Mouse (Mus musculus) neural tube, embryonic 12.5 days (tissue): ENCODE results near the gene Plekha6. TPM values are rescaled to one million over a fixed set of nuclear protein-coding genes. Genes with fewer than 3 reads are reported as not detected.

Experiments
- ATAC-seq: fragments of 200-750 bp; cut with Nextera tagmentation; 2 replicates; pipeline ENCODE4 v1.8.0; 2017; ENCODE audit warnings: low read depth, mild to moderate bottlenecking, moderate TSS enrichment, moderate library complexity; ENCODE audit not compliant: low FRiP score
- H3K27ac ChIP-seq: fragments of 300-500 bp; sonication (generic); 2 replicates; pipeline ENCODE4 v1.5.1; 2016
- H3K27me3 ChIP-seq: fragments of 300-500 bp; sonication (generic); replicated peaks from 2 replicates; pipeline ENCODE4 v1.6.1; 2016; ENCODE audit warnings: mild to moderate bottlenecking
- H3K36me3 ChIP-seq: fragments of 300-500 bp; sonication (generic); 2 replicates; pipeline ENCODE4 v1.6.1; 2016; ENCODE audit warnings: mild to moderate bottlenecking
- H3K4me1 ChIP-seq: fragments of 300-500 bp; sonication (generic); 2 replicates; pipeline ENCODE4 v1.6.1; 2016
- H3K4me2 ChIP-seq: fragments of 300-500 bp; sonication (generic); replicated peaks from 2 replicates; pipeline ENCODE4 v1.6.1; 2016; ENCODE audit warnings: mild to moderate bottlenecking
- H3K4me3 ChIP-seq: fragments of 300-500 bp; sonication (generic); 2 replicates; pipeline ENCODE4 v1.5.1; 2016
- H3K9ac ChIP-seq: fragments of 300-500 bp; sonication (generic); 2 replicates; pipeline ENCODE4 v1.6.1; 2016; ENCODE audit warnings: mild to moderate bottlenecking
- H3K9me3 ChIP-seq: fragments of 300-500 bp; sonication (generic); 2 replicates; pipeline ENCODE4 v1.6.1; 2016; ENCODE audit warnings: mild to moderate bottlenecking
- WGBS: fragments of 180-500 bp; shearing (Covaris S2); methylation state at CpG from one replicate; pipeline ENCODE4 v1.1.7; 2016; 5-methylcytosine and 5-hydroxymethylcytosine counted together
- polyA plus RNA-seq: library from polyadenylated mRNA; unstranded; fragments of >200 nt; fragmentation: Nextera tagmentation; extraction: Ambion mirVana; gene quantifications from 2 replicates; pipeline ENCODE4 v1.2.1, GENCODE M21; 2016

The Plekha6 gene
- polyA plus RNA-seq, 1 experiment from 2014 or later, result 28.4 TPM

GRCm38 (mm10) chr1:133189471-133189870 is 25.5 kb downstream of the Plekha6 start:
- Histone ChIP-seq H3K27ac (no peak overlapping the region), H3K9me3 (0 out of 2 replicates have a peak, but pooled peaks cover 3% of the 10 kb centered on the region), H3K4me2 (no peak overlapping the region), H3K9ac (no peak overlapping the region), H3K4me1 (peaks cover 44% of the 10 kb centered on the region), H3K27me3 (no peaks in the 10 kb centered on the region), H3K4me3 (no peak overlapping the region), H3K36me3 (0 out of 2 replicates have a peak, but pooled peaks cover 6% of the 10 kb centered on the region)
- ATAC-seq, result no peak

- WGBS, result 83% methylated on average over 9 of the region's 9 CpGs
- no peaks in the 10 kb centered on the region for H3K27me3 ChIP-seq
- ATAC-seq, result no peak
- no peak overlapping the region for H3K27ac ChIP-seq
- peaks cover 45% of the 10 kb centered on the region for H3K4me1 ChIP-seq
- H3K9me3 ChIP-seq, result 0 out of 2 replicates have a peak, but pooled peaks cover 3% of the 10 kb centered on the region
- no peak overlapping the region for H3K4me2 ChIP-seq
- no peak overlapping the region for H3K9ac ChIP-seq
- H3K36me3 ChIP-seq, result 0 out of 2 replicates have a peak, but pooled peaks cover 6% of the 10 kb centered on the region
- no peak overlapping the region for H3K4me3 ChIP-seq
These were observed 26.5 kb downstream of the Plekha6 start for GRCm38 (mm10) chr1:133190550-133190949.

DNA sequence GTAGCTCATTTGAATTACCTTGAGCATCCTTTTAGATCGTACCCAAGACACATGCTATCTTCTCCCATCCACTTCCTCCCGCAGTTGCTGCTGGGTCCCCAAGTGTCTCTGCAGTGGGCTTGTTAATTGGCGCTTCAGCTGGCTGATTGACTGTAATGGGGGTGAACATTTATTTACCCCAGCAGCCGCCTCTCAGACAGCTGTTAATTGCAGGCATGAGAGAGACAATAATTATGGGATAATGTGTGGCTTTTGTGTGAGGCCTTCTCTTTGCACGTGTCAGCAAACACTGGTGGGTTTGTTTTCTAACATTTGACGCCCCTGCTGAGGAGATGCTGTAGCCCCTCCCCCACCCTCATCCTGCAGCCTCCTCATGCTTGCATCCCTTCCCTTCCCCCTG is 32.2 kb downstream of the Plekha6 start:
- no peak overlapping the region for H3K9ac ChIP-seq
- no peaks in the 10 kb centered on the region for H3K9me3 ChIP-seq
- peak; percentile 44; the same call in 1 of the 2 replicates for ATAC-seq
- H3K36me3 ChIP-seq, result no peaks in the 10 kb centered on the region
- H3K4me1 ChIP-seq, result peaks cover 60% of the 10 kb centered on the region
- no peak overlapping the region for H3K27ac ChIP-seq
- H3K4me3 ChIP-seq, result no peak overlapping the region
- no peak overlapping the region for H3K4me2 ChIP-seq
- no peaks in the 10 kb centered on the region for H3K27me3 ChIP-seq
- WGBS, result 10% methylated on average over 6 of the region's 6 CpGs

DNA sequence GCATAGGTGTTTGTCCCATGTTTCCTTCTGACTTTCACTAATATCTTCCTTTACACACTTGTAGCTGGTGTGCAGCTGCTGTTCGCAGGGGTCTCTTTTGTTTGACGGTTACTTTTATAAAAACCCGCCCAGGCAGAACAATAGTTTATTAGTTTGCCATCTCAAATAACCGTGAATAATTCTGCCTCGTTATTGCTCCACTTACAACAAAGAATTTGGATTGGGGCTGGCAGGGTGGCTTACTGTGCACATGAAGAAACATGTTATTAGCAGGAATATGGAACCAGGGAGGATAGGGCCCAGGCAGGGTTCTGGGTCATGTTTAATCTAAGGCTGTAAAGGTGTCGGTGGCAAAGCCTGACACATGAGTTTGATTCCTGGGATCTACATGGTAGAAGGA is 33.3 kb downstream of the Plekha6 start:
- no peak overlapping the region for H3K4me2 ChIP-seq
- ATAC-seq, result no peak
- no peaks in the 10 kb centered on the region for H3K27me3 ChIP-seq
- 35% methylated on average over 6 of the region's 6 CpGs for WGBS
- H3K4me1 ChIP-seq, result peaks cover 64% of the 10 kb centered on the region
- H3K27ac ChIP-seq, result no peak overlapping the region
- H3K36me3 ChIP-seq, result no peaks in the 10 kb centered on the region
- H3K9me3 ChIP-seq, result no peaks in the 10 kb centered on the region
- H3K4me3 ChIP-seq, result no peak overlapping the region
- H3K9ac ChIP-seq, result no peak overlapping the region

- H3K4me3 ChIP-seq, result no peak overlapping the region
- no peaks in the 10 kb centered on the region for H3K9me3 ChIP-seq
- H3K36me3 ChIP-seq, result no peaks in the 10 kb centered on the region
- ATAC-seq, result no peak
- no peak overlapping the region for H3K9ac ChIP-seq
- H3K27me3 ChIP-seq, result no peaks in the 10 kb centered on the region
- H3K27ac ChIP-seq, result no peak overlapping the region
- peaks cover 68% of the 10 kb centered on the region for H3K4me1 ChIP-seq
- 0 out of 2 replicates have a peak overlapping the region, but pooled peaks have one; percentile 10 for H3K4me2 ChIP-seq
- WGBS, result 64% methylated on average over 7 of the region's 7 CpGs
These were observed 35.7 kb downstream of the Plekha6 start for GRCm38 (mm10) chr1:133199706-133200105.

- H3K27ac ChIP-seq, result no peak overlapping the region
- no peaks in the 10 kb centered on the region for H3K27me3 ChIP-seq
These were observed 37.5 kb downstream of the Plekha6 start for GRCm38 (mm10) chr1:133201499-133201898.

DNA sequence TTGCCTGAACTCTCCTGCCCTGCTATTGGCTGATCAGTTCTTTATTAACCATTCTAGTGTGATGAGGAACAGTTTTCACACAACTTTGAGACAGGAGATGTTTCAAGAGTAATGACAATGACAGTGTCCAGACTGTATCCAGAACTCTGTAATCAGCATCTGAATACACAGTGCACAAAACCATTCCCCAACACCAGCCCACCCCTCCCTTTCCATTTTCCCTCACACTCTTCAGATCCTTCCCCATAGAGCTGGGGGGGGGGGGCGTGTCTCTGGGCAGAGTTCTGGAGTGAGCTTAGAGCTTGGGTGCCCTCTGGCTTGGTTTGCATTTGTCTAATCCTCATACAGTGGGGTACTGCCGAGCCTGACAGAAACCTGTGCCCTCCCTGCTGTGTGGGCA is 39.7 kb downstream of the Plekha6 start:
- no peak overlapping the region for H3K27ac ChIP-seq

More at GRCm38 (mm10) chr1:133201499-133201898, 37.5 kb downstream of the Plekha6 start:
- ATAC-seq, result no peak
- WGBS, result 44% methylated on average over 4 of the region's 4 CpGs
- Histone ChIP-seq H3K9ac (no peak overlapping the region), H3K4me3 (no peak overlapping the region), H3K36me3 (no peaks in the 10 kb centered on the region), H3K4me1 (peaks cover 53% of the 10 kb centered on the region), H3K4me2 (no peak overlapping the region), H3K9me3 (no peaks in the 10 kb centered on the region)

GRCm38 (mm10) chr1:133204341-133204849 is 40.4 kb downstream of the Plekha6 start:
- H3K4me2 ChIP-seq, result no peak overlapping the region
- H3K4me1 ChIP-seq, result peaks cover 49% of the 10 kb centered on the region
- H3K36me3 ChIP-seq, result no peaks in the 10 kb centered on the region
- WGBS, result 65% methylated on average over 11 of the region's 11 CpGs
- H3K27ac ChIP-seq, result no peak overlapping the region
- no peaks in the 10 kb centered on the region for H3K9me3 ChIP-seq
- H3K27me3 ChIP-seq, result no peaks in the 10 kb centered on the region
- no peak overlapping the region for H3K9ac ChIP-seq
- no peak overlapping the region for H3K4me3 ChIP-seq
- ATAC-seq, result no peak

More for the DNA sequence above, 39.7 kb downstream of the Plekha6 start:
- no peaks in the 10 kb centered on the region for H3K36me3 ChIP-seq
- no peak overlapping the region for H3K9ac ChIP-seq
- peaks cover 47% of the 10 kb centered on the region for H3K4me1 ChIP-seq
- ATAC-seq, result no peak
- no peak overlapping the region for H3K4me3 ChIP-seq
- H3K9me3 ChIP-seq, result no peaks in the 10 kb centered on the region
- H3K27me3 ChIP-seq, result no peaks in the 10 kb centered on the region
- 34% methylated on average over 2 of the region's 2 CpGs for WGBS
- H3K4me2 ChIP-seq, result no peak overlapping the region

GRCm38 (mm10) chr1:133204985-133205384 is 41.0 kb downstream of the Plekha6 start:
- WGBS, result 82% methylated on average over 10 of the region's 10 CpGs
- Histone ChIP-seq H3K9me3 (no peaks in the 10 kb centered on the region), H3K9ac (no peak overlapping the region), H3K4me3 (no peak overlapping the region), H3K4me2 (no peak overlapping the region), H3K27me3 (no peaks in the 10 kb centered on the region), H3K27ac (no peak overlapping the region), H3K4me1 (peaks cover 49% of the 10 kb centered on the region), H3K36me3 (no peaks in the 10 kb centered on the region)
- ATAC-seq, result no peak

- Histone ChIP-seq H3K4me2 (no peak overlapping the region), H3K4me1 (peaks cover 48% of the 10 kb centered on the region), H3K27ac (no peak overlapping the region), H3K36me3 (no peaks in the 10 kb centered on the region), H3K4me3 (no peak overlapping the region), H3K9ac (no peak overlapping the region), H3K27me3 (no peaks in the 10 kb centered on the region), H3K9me3 (no peaks in the 10 kb centered on the region)
- ATAC-seq, result no peak
- WGBS, result 57% methylated on average over 10 of the region's 11 CpGs
These were observed 44.2 kb downstream of the Plekha6 start for GRCm38 (mm10) chr1:133208086-133208815.

DNA sequence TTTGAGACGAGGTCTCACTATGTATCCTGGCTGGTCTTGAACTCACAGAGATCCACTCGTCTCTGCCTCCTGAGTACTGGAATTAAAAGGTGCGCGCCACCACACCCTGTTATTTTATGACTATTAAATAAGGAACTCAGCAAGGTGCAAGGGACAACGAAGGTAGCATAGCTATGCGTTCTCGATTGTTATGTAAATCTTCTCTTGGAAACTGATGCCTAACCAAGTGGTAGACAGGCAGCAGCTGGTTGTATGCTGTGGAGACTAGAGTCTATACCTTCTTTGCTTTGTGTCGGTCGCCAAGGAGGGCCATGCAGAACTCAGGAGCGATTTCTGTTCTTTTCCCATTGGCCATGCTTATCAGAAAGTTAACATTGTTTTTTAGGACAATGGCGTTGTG is 45.0 kb downstream of the Plekha6 start:
- 79% methylated on average over 11 of the region's 11 CpGs for WGBS
- H3K9me3 ChIP-seq, result no peaks in the 10 kb centered on the region
- no peak for ATAC-seq
- no peak overlapping the region for H3K9ac ChIP-seq
- no peaks in the 10 kb centered on the region for H3K36me3 ChIP-seq
- H3K27me3 ChIP-seq, result no peaks in the 10 kb centered on the region
- peaks cover 43% of the 10 kb centered on the region for H3K4me1 ChIP-seq
- no peak overlapping the region for H3K4me3 ChIP-seq
- H3K4me2 ChIP-seq, result peak overlapping the region; percentile 39; the same call in 1 of the 2 replicates
- H3K27ac ChIP-seq, result no peak overlapping the region

DNA sequence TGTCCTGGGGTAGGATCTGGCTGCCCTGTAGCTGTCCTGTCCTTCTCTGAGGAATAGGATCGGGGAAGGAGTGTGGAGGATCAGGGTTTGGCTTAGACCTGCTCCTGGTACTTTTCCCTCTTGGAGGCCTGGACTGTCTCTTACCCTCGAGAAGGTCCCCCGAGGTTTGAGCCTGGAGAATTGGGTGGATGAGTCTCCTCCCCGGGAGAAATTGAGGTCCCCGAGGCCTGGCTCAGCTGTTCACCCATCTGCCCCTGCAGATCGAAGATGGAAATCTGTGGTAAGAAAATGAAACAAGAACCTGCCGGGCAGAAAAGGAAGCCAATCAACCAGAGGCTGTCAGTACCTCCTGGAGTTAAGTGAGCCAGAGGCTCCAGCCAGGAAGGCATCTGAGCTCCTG is 45.5 kb downstream of the Plekha6 start:
- Histone ChIP-seq H3K27ac (0 out of 2 replicates have a peak overlapping the region, but pooled peaks have one; percentile 1), H3K27me3 (no peaks in the 10 kb centered on the region), H3K9me3 (no peaks in the 10 kb centered on the region), H3K4me3 (no peak overlapping the region), H3K9ac (no peak overlapping the region), H3K36me3 (no peaks in the 10 kb centered on the region), H3K4me2 (peak overlapping the region; percentile 39), H3K4me1 (peaks cover 43% of the 10 kb centered on the region)
- ATAC-seq, result peak; percentile 42; the same call in 1 of the 2 replicates
- 45% methylated on average over 7 of the region's 7 CpGs for WGBS
